Mouse (Mus musculus): Measurements from ENCODE around the gene Hipk4. TPM values are rescaled to one million over a fixed set of nuclear protein-coding genes. Genes with fewer than 3 reads are reported as not detected.

Gene Hipk4
- polyA plus RNA-seq, 1 experiment from 2014 or later: 1.5 TPM

DNA sequence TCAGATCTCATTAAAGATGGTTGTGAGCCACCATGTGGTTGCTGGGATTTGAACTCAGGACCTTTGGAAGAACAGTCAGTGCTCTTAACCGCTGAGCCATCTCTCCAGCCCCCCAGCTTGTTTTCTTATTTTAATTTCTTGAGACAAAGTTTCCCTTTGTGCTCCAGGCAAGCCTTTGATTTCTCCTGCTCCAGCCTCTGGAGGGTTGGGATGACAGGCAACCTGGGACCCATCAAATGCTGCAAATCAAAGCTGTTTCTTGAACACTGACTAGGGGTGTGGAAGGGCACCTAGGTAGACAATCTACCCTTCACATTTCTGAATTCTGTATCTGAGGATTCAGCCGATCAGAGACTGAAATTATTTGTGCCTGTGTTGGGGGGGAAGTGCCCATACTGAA is 12.3 kb upstream of the Hipk4 start:
- Histone ChIP-seq H3K27me3 (replicated peaks; ENCODE audit: control insufficient read depth, insufficient read depth, low read length) (no peaks in the 10 kb centered on the region), H3K27ac (ENCODE audit: low read depth, low read length) (no peak overlapping the region), H3K36me3 (ENCODE audit: control insufficient read depth, insufficient read depth, low read length) (no peaks in the 10 kb centered on the region), H3K9me3 (ENCODE audit: control insufficient read depth, low read length) (no peaks in the 10 kb centered on the region), H3K9ac (ENCODE audit: low read depth, low read length) (no peak overlapping the region), H3K4me3 (ENCODE audit: low read length) (no peak overlapping the region), H3K4me1 (ENCODE audit: control insufficient read depth, insufficient read depth, low read depth, low read length) (peaks cover 10% of the 10 kb centered on the region), H3K4me2 (ENCODE audit: low read length) (no peak overlapping the region)
- no peak for ATAC-seq
- WGBS: 86% methylated on average over 2 of the region's 2 CpGs

GRCm38 (mm10) chr7:27514961-27515360 is 8.1 kb upstream of the Hipk4 start:
- Histone ChIP-seq H3K9me3 (ENCODE audit: control insufficient read depth, low read length) (no peaks in the 10 kb centered on the region), H3K4me3 (ENCODE audit: low read length) (no peak overlapping the region)
- WGBS: 78% methylated on average over 9 of the region's 9 CpGs

DNA sequence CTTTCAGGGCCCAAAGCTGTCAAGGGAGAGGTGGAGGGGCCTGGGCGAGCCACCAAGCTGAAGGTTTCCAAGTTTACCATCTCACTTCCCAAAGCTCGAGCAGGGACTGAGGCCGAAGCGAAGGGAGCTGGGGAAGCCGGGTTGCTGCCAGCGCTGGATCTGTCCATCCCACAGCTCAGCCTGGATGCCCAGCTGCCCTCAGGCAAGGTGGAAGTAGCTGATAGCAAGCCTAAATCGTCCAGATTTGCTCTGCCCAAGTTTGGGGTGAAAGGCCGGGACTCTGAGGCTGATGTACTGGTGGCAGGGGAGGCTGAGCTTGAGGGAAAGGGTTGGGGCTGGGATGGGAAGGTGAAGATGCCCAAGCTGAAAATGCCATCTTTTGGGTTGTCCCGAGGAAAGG is 4.8 kb upstream of the Hipk4 start:
- no peak overlapping the region for H3K4me2 ChIP-seq (ENCODE audit: low read length)
- H3K4me3 ChIP-seq (ENCODE audit: low read length): no peak overlapping the region
- H3K4me1 ChIP-seq (ENCODE audit: control insufficient read depth, insufficient read depth, low read depth, low read length): no peaks in the 10 kb centered on the region
- H3K9ac ChIP-seq (ENCODE audit: low read depth, low read length): no peak overlapping the region; the same call in 1 of the 2 replicates
- H3K36me3 ChIP-seq (ENCODE audit: control insufficient read depth, insufficient read depth, low read length): no peaks in the 10 kb centered on the region
- no peak overlapping the region for H3K27ac ChIP-seq (ENCODE audit: low read depth, low read length)
- no peaks in the 10 kb centered on the region for H3K27me3 ChIP-seq (replicated peaks; ENCODE audit: control insufficient read depth, insufficient read depth, low read length)
- 89% methylated on average over 9 of the region's 9 CpGs for whole genome bisulfite sequencing
- ATAC-seq: no peak
- no peaks in the 10 kb centered on the region for H3K9me3 ChIP-seq (ENCODE audit: control insufficient read depth, low read length)

More at GRCm38 (mm10) chr7:27514961-27515360, 8.1 kb upstream of the Hipk4 start:
- ATAC-seq: no peak
- Histone ChIP-seq H3K27me3 (replicated peaks; ENCODE audit: control insufficient read depth, insufficient read depth, low read length) (no peaks in the 10 kb centered on the region), H3K4me1 (ENCODE audit: control insufficient read depth, insufficient read depth, low read depth, low read length) (no peaks in the 10 kb centered on the region), H3K9ac (ENCODE audit: low read depth, low read length) (no peak overlapping the region), H3K36me3 (ENCODE audit: control insufficient read depth, insufficient read depth, low read length) (no peaks in the 10 kb centered on the region), H3K27ac (ENCODE audit: low read depth, low read length) (no peak overlapping the region), H3K4me2 (ENCODE audit: low read length) (no peak overlapping the region)

GRCm38 (mm10) chr7:27520104-27520503 is 3.0 kb upstream of the Hipk4 start:
- Histone ChIP-seq H3K4me3 (ENCODE audit: low read length) (no peak overlapping the region), H3K9ac (ENCODE audit: low read depth, low read length) (no peak overlapping the region), H3K27me3 (replicated peaks; ENCODE audit: control insufficient read depth, insufficient read depth, low read length) (no peaks in the 10 kb centered on the region), H3K27ac (ENCODE audit: low read depth, low read length) (no peak overlapping the region), H3K36me3 (ENCODE audit: control insufficient read depth, insufficient read depth, low read length) (no peaks in the 10 kb centered on the region), H3K4me1 (ENCODE audit: control insufficient read depth, insufficient read depth, low read depth, low read length) (no peaks in the 10 kb centered on the region), H3K9me3 (ENCODE audit: control insufficient read depth, low read length) (no peaks in the 10 kb centered on the region), H3K4me2 (ENCODE audit: low read length) (no peak overlapping the region)
- no peak for ATAC-seq

GRCm38 (mm10) chr7:27520599-27520998 is 2.5 kb upstream of the Hipk4 start:
- Histone ChIP-seq H3K9me3 (ENCODE audit: control insufficient read depth, low read length) (no peaks in the 10 kb centered on the region), H3K27me3 (replicated peaks; ENCODE audit: control insufficient read depth, insufficient read depth, low read length) (no peaks in the 10 kb centered on the region), H3K9ac (ENCODE audit: low read depth, low read length) (no peak overlapping the region), H3K27ac (ENCODE audit: low read depth, low read length) (no peak overlapping the region), H3K4me2 (ENCODE audit: low read length) (no peak overlapping the region), H3K4me1 (ENCODE audit: control insufficient read depth, insufficient read depth, low read depth, low read length) (no peaks in the 10 kb centered on the region), H3K36me3 (ENCODE audit: control insufficient read depth, insufficient read depth, low read length) (no peaks in the 10 kb centered on the region), H3K4me3 (ENCODE audit: low read length) (no peak overlapping the region)
- 89% methylated on average over 1 of the region's 1 CpGs for WGBS
- no peak for ATAC-seq

DNA sequence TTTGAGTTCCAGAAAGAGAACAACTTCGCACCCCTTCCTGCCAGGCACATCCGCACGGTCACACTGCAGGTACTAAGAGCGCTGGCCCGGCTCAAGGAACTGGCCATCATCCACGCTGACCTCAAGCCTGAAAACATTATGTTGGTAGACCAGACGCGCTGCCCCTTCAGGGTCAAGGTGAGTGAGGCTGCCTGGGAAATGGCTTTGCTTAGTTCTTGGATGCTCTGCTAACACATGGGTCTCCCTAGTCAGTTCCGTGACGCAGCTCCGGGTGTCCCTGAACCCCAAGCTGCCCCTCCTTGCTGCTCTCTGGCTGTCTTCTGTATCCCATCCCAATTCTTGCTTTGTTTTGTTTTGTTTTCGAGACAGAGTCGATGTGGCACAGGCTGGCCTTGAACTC is 738 bp downstream of the Hipk4 start:
- H3K27ac ChIP-seq (ENCODE audit: low read depth, low read length): no peak overlapping the region
- 94% methylated on average over 13 of the region's 13 CpGs for WGBS
- ATAC-seq: no peak
- H3K4me2 ChIP-seq (ENCODE audit: low read length): no peak overlapping the region
- H3K9ac ChIP-seq (ENCODE audit: low read depth, low read length): no peak overlapping the region
- no peaks in the 10 kb centered on the region for H3K4me1 ChIP-seq (ENCODE audit: control insufficient read depth, insufficient read depth, low read depth, low read length)
- H3K36me3 ChIP-seq (ENCODE audit: control insufficient read depth, insufficient read depth, low read length): no peaks in the 10 kb centered on the region
- no peaks in the 10 kb centered on the region for H3K9me3 ChIP-seq (ENCODE audit: control insufficient read depth, low read length)
- no peaks in the 10 kb centered on the region for H3K27me3 ChIP-seq (replicated peaks; ENCODE audit: control insufficient read depth, insufficient read depth, low read length)
- H3K4me3 ChIP-seq (ENCODE audit: low read length): no peak overlapping the region

DNA sequence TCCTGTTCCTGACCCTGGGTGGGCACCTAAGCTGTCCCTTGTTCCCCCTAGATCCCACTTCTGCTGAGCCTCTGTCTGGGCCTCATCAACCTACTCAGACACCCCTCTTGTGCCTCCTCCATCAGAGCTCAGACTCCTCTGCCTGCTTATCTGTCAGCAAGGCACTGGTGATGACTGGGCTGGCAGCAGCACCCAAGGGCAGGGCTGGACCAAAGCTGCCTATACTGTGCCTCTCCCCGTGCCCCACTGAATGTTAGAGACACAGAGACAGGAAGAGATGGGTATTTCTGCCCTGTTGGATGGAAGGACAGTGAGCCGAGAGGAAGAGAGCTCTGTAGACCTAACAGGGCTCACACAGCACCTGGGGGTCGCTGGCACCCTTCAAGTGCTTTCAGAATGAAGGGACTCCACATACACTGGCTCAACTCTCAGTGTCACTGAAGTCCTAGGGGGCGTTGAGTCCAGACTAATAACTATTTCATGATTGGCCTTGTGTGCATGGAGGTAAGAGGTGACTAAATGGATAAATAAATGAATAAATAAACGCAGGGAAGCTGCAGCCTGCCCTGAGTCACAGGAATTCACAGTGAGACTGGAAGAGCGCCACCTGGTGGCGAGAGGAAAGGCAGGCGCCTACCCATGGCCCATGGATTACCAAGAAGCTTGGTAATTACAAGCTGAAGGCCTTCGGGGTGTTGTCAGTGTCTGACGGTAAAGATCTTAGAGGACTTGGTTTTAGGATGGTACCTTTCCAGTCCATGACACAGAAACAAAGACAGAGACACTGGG is 3.2 kb downstream of the Hipk4 start:
- 18% methylated on average over 10 of the region's 10 CpGs for WGBS
- H3K9me3 ChIP-seq (ENCODE audit: control insufficient read depth, low read length): no peaks in the 10 kb centered on the region

DNA sequence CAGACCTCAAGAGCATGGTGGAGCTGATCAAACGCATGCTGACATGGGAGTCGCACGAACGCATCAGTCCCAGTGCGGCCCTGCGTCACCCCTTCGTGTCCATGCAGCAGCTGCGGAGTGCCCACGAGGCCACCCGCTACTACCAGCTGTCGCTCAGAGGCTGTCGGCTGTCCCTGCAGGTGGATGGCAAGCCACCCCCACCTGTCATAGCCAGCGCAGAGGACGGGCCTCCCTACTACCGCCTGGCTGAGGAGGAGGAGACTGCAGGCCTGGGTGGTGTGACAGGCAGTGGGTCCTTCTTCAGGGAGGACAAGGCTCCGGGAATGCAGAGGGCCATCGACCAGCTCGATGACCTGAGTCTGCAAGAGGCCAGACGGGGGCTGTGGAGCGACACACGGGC is 6.0 kb downstream of the Hipk4 start:
- Histone ChIP-seq H3K27me3 (replicated peaks; ENCODE audit: control insufficient read depth, insufficient read depth, low read length) (no peaks in the 10 kb centered on the region), H3K4me2 (ENCODE audit: low read length) (no peak overlapping the region)
- no peak for ATAC-seq

More for the DNA sequence above, 3.2 kb downstream of the Hipk4 start:
- Histone ChIP-seq H3K9ac (ENCODE audit: low read depth, low read length) (no peak overlapping the region), H3K4me2 (ENCODE audit: low read length) (no peak overlapping the region), H3K27ac (ENCODE audit: low read depth, low read length) (no peak overlapping the region), H3K4me3 (ENCODE audit: low read length) (no peak overlapping the region), H3K27me3 (replicated peaks; ENCODE audit: control insufficient read depth, insufficient read depth, low read length) (no peaks in the 10 kb centered on the region), H3K36me3 (ENCODE audit: control insufficient read depth, insufficient read depth, low read length) (peaks cover 6% of the 10 kb centered on the region; the same call in 1 of the 2 replicates), H3K4me1 (ENCODE audit: control insufficient read depth, insufficient read depth, low read depth, low read length) (no peaks in the 10 kb centered on the region)
- ATAC-seq: peak; percentile 70

GRCm38 (mm10) chr7:27530937-27531336 is 7.9 kb downstream of the Hipk4 start:
- Histone ChIP-seq H3K36me3 (ENCODE audit: control insufficient read depth, insufficient read depth, low read length) (peaks cover 23% of the 10 kb centered on the region), H3K9me3 (ENCODE audit: control insufficient read depth, low read length) (no peaks in the 10 kb centered on the region), H3K27me3 (replicated peaks; ENCODE audit: control insufficient read depth, insufficient read depth, low read length) (no peaks in the 10 kb centered on the region), H3K4me3 (ENCODE audit: low read length) (no peak overlapping the region), H3K9ac (ENCODE audit: low read depth, low read length) (no peak overlapping the region), H3K4me2 (ENCODE audit: low read length) (no peak overlapping the region), H3K27ac (ENCODE audit: low read depth, low read length) (no peak overlapping the region), H3K4me1 (ENCODE audit: control insufficient read depth, insufficient read depth, low read depth, low read length) (no peaks in the 10 kb centered on the region)
- ATAC-seq: no peak
- 81% methylated on average over 3 of the region's 3 CpGs for WGBS

More for the DNA sequence above, 6.0 kb downstream of the Hipk4 start:
- no peak overlapping the region for H3K27ac ChIP-seq (ENCODE audit: low read depth, low read length)
- no peaks in the 10 kb centered on the region for H3K9me3 ChIP-seq (ENCODE audit: control insufficient read depth, low read length)
- H3K9ac ChIP-seq (ENCODE audit: low read depth, low read length): no peak overlapping the region
- no peak overlapping the region for H3K4me3 ChIP-seq (ENCODE audit: low read length)
- no peaks in the 10 kb centered on the region for H3K4me1 ChIP-seq (ENCODE audit: control insufficient read depth, insufficient read depth, low read depth, low read length)
- peaks cover 14% of the 10 kb centered on the region for H3K36me3 ChIP-seq (ENCODE audit: control insufficient read depth, insufficient read depth, low read length)
- WGBS: 76% methylated on average over 19 of the region's 21 CpGs

Data from hindbrain, embryonic 16.5 days (tissue).